Mouse (Mus musculus): Measurements from ENCODE around the gene Diaph3. TPM values are rescaled to one million over a fixed set of nuclear protein-coding genes. Genes with fewer than 3 reads are reported as not detected.
"Not testable (repeated sequence)": the region's sequence is repeated elsewhere in the genome, so short reads cannot be mapped to it uniquely, and the experiment has no call there.

Gene Diaph3
- total RNA-seq, 2 experiments from 2014 or later, result 7.0 to 7.4 TPM

GRCm38 (mm10) chr14:86744523-86744922 is 396.5 kb downstream of the Diaph3 start:
- DNase-seq, result no peak
- intact Hi-C loops (cut with DNase I), result no loop called here

GRCm38 (mm10) chr14:86741855-86742531 is 399.0 kb downstream of the Diaph3 start:
- DNase-seq, result no peak
- intact Hi-C loops (cut with DNase I), result no loop called here

- intact Hi-C loops (cut with DNase I), result no loop called here
- no peak for DNase-seq
These were observed 402.1 kb downstream of the Diaph3 start for GRCm38 (mm10) chr14:86738916-86739315.

- intact Hi-C loops (cut with DNase I), result no loop called here
- DNase-seq, result no peak
These were observed 404.4 kb downstream of the Diaph3 start for GRCm38 (mm10) chr14:86736646-86737045.

GRCm38 (mm10) chr14:86731300-86731699 is 409.7 kb downstream of the Diaph3 start:
- intact Hi-C loops (cut with DNase I), result no loop called here
- DNase-seq, result no peak

- peak; percentile 64 for DNase-seq
- intact Hi-C loops (cut with DNase I), result no loop called here
These were observed 411.4 kb downstream of the Diaph3 start for GRCm38 (mm10) chr14:86729617-86730098.

- DNase-seq, result peak; percentile 57
- intact Hi-C loops (cut with DNase I), result no loop called here
These were observed 413.4 kb downstream of the Diaph3 start for GRCm38 (mm10) chr14:86727538-86728045.

- intact Hi-C loops (cut with DNase I), result no loop called here
- no peak for DNase-seq
These were observed 419.3 kb downstream of the Diaph3 start for GRCm38 (mm10) chr14:86721768-86722167.

- DNase-seq, result no peak
- intact Hi-C loops (cut with DNase I), result no loop called here
These were observed 420.0 kb downstream of the Diaph3 start for GRCm38 (mm10) chr14:86721082-86721481.

- intact Hi-C loops (cut with DNase I); DNase-seq: not testable (repeated sequence)
These were observed 420.6 kb downstream of the Diaph3 start for GRCm38 (mm10) chr14:86720408-86720807.

GRCm38 (mm10) chr14:86714088-86714690 is 426.8 kb downstream of the Diaph3 start:
- DNase-seq, result no peak
- intact Hi-C loops (cut with DNase I), result no loop called here

- intact Hi-C loops (cut with DNase I), result no loop called here
- no peak for DNase-seq
These were observed 437.0 kb downstream of the Diaph3 start for GRCm38 (mm10) chr14:86704080-86704479.

GRCm38 (mm10) chr14:86701145-86701544 is 439.9 kb downstream of the Diaph3 start:
- intact Hi-C loops (cut with DNase I), result no loop called here
- DNase-seq, result no peak

GRCm38 (mm10) chr14:86697887-86698286 is 443.1 kb downstream of the Diaph3 start:
- DNase-seq, result no peak
- intact Hi-C loops (cut with DNase I), result no loop called here

- intact Hi-C loops (cut with DNase I), result no loop called here
These were observed 448.3 kb downstream of the Diaph3 start for GRCm38 (mm10) chr14:86692714-86693113.

GRCm38 (mm10) chr14:86691298-86691697 is 449.7 kb downstream of the Diaph3 start:
- no peak for DNase-seq
- intact Hi-C loops (cut with DNase I), result no loop called here

More at GRCm38 (mm10) chr14:86692714-86693113, 448.3 kb downstream of the Diaph3 start:
- no peak for DNase-seq

- DNase-seq, result peak; percentile 36
- intact Hi-C loops (cut with DNase I), result no loop called here
These were observed 456.2 kb downstream of the Diaph3 start for GRCm38 (mm10) chr14:86684585-86685503.

GRCm38 (mm10) chr14:86681951-86682350 is 459.1 kb downstream of the Diaph3 start:
- DNase-seq, result no peak
- intact Hi-C loops (cut with DNase I), result no loop called here

- intact Hi-C loops (cut with DNase I), result no loop called here
These were observed 462.0 kb downstream of the Diaph3 start for GRCm38 (mm10) chr14:86678992-86679391.

GRCm38 (mm10) chr14:86678179-86678780 is 462.8 kb downstream of the Diaph3 start:
- no peak for DNase-seq
- intact Hi-C loops (cut with DNase I), result no loop called here

More at GRCm38 (mm10) chr14:86678992-86679391, 462.0 kb downstream of the Diaph3 start:
- DNase-seq, result no peak
